7 mouse cellular contexts compared by ENCODE assay signal in the genomic region with DNA sequence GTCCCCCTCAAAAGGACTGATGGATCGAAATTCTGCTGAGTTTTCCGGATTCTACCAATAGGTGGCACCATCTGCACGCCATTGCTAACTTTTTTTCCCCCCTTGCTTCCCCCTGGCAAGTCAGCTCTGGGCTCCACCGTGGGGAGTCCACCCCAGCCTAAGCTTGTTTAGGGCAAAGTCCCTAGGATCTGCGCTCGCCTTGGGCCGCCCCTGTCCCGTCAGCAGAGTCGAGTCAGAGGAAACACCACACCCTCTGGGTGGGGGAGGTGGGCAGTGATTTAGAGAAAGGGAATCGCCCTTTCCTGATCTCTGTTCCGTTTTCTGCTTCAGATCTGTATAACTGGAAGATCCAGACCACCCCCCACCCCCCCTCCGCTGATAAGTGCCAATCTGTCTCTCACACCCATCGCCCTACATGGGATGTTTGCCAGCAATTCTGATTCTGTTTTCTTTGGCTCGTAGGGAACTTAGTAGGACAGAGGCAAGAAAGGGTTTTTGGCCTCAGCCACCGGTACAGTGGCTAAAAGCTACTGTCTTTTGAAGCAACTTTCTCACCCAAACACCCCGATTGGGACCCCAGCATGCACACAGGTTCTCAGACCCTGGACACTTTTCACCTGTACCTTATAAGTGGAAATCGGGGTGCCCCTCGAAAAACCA. TPM values are rescaled to one million over a fixed set of nuclear protein-coding genes. Genes with fewer than 3 reads are reported as not detected.
A peak's percentile ranks its signal among the peaks of the same experiment; 100 is the strongest.
DNase-seq lines count a peak whose midpoint lies in the region; ATAC-seq lines count a peak whose summit lies in the region.

No protein-coding gene starts in this region.

- H3K9ac ChIP-seq in forebrain, embryonic 12.5 days: peak overlapping the region; percentile 40

- no peaks in the 10 kb centered on the region for H3K36me3 ChIP-seq in forebrain, embryonic 12.5 days (replicated peaks)

- peaks cover 42% of the 10 kb centered on the region for H3K27me3 ChIP-seq in forebrain, embryonic 12.5 days

- peak; percentile 82 for DNase-seq in ES-CJ7 (ENCODE audit: low read depth, low spot score)
- DNase-seq in adrenal gland, postnatal 25 days: peak; percentile 19
- peak; percentile 60 for DNase-seq in heart, postnatal 25 days (ENCODE audit: low spot score)
- peak; percentile 72 to 75 for DNase-seq in kidney, postnatal 4 days
- DNase-seq in right cerebral cortex, postnatal 4 days: peak; percentile 71

- ATAC-seq in forebrain, embryonic 12.5 days (ENCODE audit: low FRiP score): peak; percentile 53; the same call in 1 of the 2 replicates
- peak; percentile 82 for ATAC-seq in megakaryocyte, adult 5-6 weeks (ENCODE audit: poor library complexity, severe bottlenecking)

- H3K4me3 ChIP-seq in forebrain, embryonic 12.5 days (replicated peaks): peak overlapping the region; percentile 19

- peaks cover 4% of the 10 kb centered on the region for H3K4me1 ChIP-seq in forebrain, embryonic 12.5 days

- no peaks in the 10 kb centered on the region for H3K9me3 ChIP-seq in forebrain, embryonic 12.5 days

- H3K27ac ChIP-seq in forebrain, embryonic 12.5 days: no peak overlapping the region

- intact Hi-C loops in heart, postnatal 25 days (cut with DNase I): loop anchor here (2.0 to 5.0 kb wide), 3 partner anchors 587 to 1194 kb away; no protein-coding TSS in a partner anchor

- peak overlapping the region; percentile 52 for H3K4me2 ChIP-seq in forebrain, embryonic 12.5 days

- 14% methylated on average over 18 of the region's 18 CpGs for WGBS in forebrain, embryonic 12.5 days

RNA-seq across cellular contexts. Expression of a gene that starts 10.2 kb away (rescaled TPM):
- total RNA-seq in adrenal gland, postnatal 25 days (2021): 24.0 and 26.1 TPM in 2 replicates
- polyA plus RNA-seq in forebrain, embryonic 12.5 days (2016; fragmentation: Nextera tagmentation; extraction: Ambion mirVana): 2.9 and 3.4 TPM in 2 replicates
- 10 to 100 TPM; 11.6 to 13.2 TPM for total RNA-seq in heart, postnatal 25 days (2021)
- total RNA-seq in megakaryocyte, adult 5-6 weeks (2015): 8.8 and 10.0 TPM in 2 replicates
- 1.6 and 2.4 TPM in 2 replicates for total RNA-seq in megakaryocyte, adult 5-6 weeks (2017)

Comparison
In these comparisons a context has a peak if more than half of its experiments do, and no peak if none do; other contexts are left out.
1. DNase-seq: peak in every context shown above with its lines; median percentile 82 in ES-CJ7; 74 in kidney, postnatal 4 days; 71 in right cerebral cortex, postnatal 4 days; 60 in heart, postnatal 25 days; 19 in adrenal gland, postnatal 25 days.